Mouse (Mus musculus) left cerebral cortex, adult 8-10 months (tissue): ENCODE results near the gene Pax7. TPM values are rescaled to one million over a fixed set of nuclear protein-coding genes. Genes with fewer than 3 reads are reported as not detected.

Source experiments
- DNase-seq, 2 experiments: peaks; one replicate each; pipeline ENCODE4 v3.0.0; 2022; ENCODE audit warnings: low spot score in 2 of 2
- total RNA-seq, 4 experiments: library from RNA; stranded (reverse); gene quantifications; 2 replicates each; pipeline ENCODE4 v1.2.4; 2022

Gene Pax7
- total RNA-seq, 4 experiments from 2014 or later: 0.20 to 1.0 TPM; not detected in 2

- no peak for DNase-seq
These were observed 19.9 kb downstream of the Pax7 start for GRCm38 (mm10) chr4:139813371-139813960.

DNA sequence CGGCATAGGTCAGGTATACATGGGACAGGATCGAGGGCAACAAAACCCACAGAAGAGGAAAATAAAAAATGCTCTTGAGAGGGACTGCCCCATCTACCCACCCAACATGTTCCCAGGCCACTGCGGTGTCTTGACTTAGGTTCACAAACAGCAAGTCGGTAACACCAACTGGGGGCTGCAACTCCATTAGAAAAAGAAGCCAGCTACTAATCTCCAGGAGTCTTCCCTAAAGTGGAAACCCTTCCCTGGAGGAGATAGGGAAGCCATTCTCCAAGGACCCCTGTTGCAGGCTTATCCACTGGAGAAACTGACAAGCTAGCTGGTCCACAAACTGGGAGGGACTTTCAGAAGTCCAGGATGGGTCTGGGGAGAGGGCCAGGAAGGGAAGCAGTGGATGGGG, 21.4 kb downstream of the Pax7 start:
- no peak for DNase-seq

DNA sequence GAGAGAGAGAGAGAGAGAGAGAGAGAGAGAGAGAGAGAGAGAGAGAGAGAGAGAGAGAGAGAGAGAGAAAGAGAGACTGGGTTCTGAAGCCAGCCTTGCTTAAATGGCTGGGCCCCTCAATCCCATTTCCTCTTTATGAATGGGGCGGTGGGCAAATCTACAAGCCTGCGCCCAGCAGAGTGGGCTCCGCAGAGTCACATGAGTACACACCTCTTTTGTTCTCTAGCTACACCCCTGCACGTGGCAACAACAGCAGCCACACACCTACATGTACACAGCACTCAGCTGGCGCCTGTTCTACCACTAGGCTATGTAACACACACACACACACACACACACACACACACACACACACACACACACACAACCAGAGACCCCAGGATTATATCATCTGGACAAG, 21.9 kb downstream of the Pax7 start:
- no peak for DNase-seq

GRCm38 (mm10) chr4:139810762-139811438, 22.4 kb downstream of the Pax7 start:
- no peak for DNase-seq

- no peak for DNase-seq
These were observed 23.9 kb downstream of the Pax7 start for GRCm38 (mm10) chr4:139809381-139809820.

- DNase-seq: no peak
These were observed 25.5 kb downstream of the Pax7 start for GRCm38 (mm10) chr4:139807820-139808219.

- no peak for DNase-seq
These were observed 26.0 kb downstream of the Pax7 start for GRCm38 (mm10) chr4:139807191-139807808.

DNA sequence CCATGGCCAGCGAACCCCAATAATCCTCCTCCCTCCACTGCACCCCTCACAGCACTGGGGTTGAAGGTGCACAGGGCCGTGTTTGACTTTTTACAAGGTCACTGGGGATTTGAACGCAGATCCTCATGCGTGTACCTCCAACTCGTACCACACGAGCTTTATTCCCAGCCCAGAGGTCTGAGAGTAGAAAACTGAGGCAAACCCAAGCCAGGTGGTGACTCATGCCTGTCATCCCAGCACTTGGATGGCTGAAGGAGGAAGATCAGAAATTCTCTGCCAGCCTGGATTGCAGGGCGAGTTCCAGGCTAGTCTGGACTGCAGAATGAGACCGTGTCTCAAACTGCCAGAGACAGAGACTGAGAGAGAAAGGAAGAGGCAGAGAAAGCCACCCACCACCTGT, 28.4 kb downstream of the Pax7 start:
- DNase-seq: no peak

GRCm38 (mm10) chr4:139803981-139804380, 29.3 kb downstream of the Pax7 start:
- DNase-seq: no peak

- no peak for DNase-seq
These were observed 33.8 kb downstream of the Pax7 start for GRCm38 (mm10) chr4:139799436-139800100.

DNA sequence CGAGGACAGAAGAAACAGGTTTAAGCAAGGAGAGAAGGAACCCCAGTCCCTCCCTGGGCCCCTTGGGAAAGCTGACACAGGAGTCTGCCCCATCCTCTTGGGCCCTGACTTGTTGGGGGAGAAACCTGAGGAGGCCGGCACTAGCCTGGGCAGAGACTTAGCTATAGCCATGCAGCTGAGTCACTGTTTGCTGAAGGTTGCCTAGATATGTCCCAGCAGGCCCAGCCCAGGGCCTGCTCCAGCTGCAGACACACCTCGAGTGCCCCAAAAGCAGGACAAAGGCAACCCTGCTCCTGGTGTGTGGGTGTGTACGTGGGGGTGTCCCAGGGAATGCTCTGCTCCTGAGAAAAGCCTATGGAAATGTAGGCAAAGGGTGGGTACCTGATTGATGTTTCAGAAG, 36.0 kb downstream of the Pax7 start:
- no peak for DNase-seq

- no peak for DNase-seq
These were observed 37.2 kb downstream of the Pax7 start for GRCm38 (mm10) chr4:139796115-139796514.

DNA sequence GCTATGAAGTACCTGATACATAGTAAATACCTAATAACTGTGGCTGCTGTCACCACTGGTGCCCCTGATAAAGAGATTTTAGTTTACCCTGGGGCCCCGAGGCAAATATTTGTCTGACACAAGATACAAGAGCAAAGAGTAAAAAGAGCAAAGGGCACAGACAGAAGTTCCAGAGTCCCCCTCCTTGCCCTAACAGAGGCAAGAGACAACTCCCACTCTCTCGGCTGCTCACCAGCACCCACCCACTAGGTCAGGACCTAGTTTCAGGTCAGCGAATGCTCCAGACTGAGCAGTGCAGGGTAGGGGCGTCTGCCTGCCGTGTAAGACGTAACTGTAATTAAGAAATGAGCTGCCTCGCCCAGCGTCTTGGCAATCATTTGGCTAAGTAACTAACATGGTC, 42.2 kb downstream of the Pax7 start:
- no peak for DNase-seq

- no peak for DNase-seq
These were observed 43.6 kb downstream of the Pax7 start for GRCm38 (mm10) chr4:139789772-139790171.

DNA sequence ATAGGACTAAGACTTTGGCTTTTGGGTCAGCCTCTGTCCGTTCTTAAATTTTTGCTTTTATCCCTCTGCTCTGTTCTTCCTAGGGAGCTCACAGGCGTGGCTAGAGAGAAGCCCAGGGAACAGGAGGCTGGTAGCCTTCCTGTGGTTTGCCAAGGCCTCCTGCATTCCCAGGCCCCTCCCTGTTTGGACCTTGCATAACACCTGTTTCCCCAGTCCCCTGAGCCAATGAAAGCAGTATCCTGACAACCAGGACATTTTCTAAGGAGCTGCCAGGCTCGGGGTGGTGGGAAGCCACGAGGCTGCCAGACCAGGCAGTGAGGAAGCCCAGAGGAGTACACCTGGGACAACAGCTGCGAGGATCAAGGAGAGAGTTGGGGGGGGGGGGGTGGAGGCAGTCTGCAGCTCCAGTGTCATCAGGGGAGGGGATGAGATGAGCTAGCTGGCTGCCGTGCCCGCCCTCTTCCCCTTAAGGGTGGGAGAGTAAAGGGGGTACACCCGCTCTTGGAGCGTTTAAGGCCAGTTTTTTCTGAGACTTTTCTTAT, 50.3 kb downstream of the Pax7 start:
- no peak for DNase-seq

- no peak for DNase-seq
These were observed 62.1 kb downstream of the Pax7 start for GRCm38 (mm10) chr4:139771125-139771631.

DNA sequence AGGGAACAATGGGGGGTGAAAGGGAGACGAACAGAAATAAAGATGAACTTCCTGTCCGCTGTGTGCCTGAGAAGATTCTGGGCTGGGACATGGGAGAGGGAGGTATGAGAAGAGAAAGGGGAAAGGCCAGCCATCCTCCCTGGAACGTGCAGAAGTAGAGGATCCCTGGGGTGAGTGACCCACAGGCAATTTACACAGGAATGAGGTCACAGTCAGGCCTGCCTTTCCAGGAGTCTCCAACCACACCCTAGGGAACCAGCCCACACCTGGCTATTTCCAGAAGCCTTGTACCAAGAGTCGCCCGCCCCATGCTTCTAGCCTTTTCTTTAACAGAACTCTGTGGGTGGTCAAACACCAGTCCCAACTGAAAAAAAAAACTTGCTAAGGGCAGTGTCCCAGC, 65.5 kb downstream of the Pax7 start:
- DNase-seq: no peak

GRCm38 (mm10) chr4:139767115-139767718, 66.1 kb downstream of the Pax7 start:
- no peak for DNase-seq

DNA sequence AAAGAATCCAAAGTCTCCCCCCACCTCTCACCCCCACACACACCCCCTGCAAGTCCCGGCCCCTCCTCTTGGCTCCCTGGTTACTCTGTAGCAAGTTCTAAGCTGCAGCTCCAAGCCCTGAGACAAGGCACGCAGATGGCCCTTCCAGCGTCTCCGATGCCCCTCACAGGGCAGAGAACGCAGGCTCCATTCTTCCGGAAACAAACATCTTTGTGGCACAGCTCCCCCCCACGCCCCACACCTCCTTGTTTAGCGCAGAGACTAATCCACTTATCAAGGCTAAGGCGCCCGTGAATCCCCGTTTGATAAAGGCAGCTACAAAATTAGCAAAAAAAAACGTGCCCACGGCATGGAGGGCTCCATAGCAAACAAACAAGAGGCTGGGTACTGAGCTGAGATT, 71.4 kb downstream of the Pax7 start:
- no peak for DNase-seq

DNA sequence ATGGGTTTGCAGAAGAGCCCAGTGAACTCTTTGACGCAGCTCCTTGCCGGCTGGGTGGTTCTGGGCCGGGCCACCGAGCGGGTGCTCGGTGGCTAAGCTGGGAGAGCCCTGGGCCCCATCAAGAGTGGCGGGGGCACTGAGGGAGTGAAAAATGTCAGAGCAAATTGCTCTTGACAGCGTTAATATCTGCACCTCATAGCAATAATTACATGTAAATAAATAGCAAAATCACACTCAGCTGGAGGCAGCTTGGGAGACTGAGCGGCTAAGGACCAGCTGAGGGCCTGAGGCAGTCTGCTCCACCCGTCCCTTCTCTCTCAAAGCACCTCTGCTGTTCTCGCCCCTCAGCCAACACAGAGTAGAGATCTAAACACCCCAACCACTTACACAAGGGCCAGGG, 72.6 kb downstream of the Pax7 start:
- no peak for DNase-seq
